Mouse (Mus musculus): ENCODE results near the gene Cel. TPM values are rescaled to one million over a fixed set of nuclear protein-coding genes. Genes with fewer than 3 reads are reported as not detected.

Cel gene
- polyA plus RNA-seq, 1 experiment from 2014 or later = not detected

DNA sequence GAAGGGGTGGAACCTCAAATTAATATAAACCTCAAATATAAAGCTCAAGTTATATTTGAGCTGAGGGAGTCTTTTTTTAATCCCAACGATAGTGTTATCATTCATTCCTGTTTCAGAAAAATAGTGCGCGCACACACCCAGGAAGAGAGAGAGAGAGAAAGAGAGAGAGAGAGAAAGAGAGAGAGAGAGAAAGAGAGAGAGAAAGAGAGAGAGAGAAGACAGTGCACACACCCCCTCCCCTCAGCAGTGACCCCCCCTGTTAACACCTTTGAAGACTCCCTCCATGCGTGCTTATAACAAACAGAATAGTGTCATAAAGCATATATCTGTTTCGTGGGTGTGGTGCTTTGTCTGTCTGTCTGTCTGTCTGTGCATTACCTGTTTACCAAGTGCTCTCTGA is 40.3 kb upstream of the Cel start:
- Histone ChIP-seq H3K4me2 (replicated peaks) (no peak overlapping the region), H3K4me3 (replicated peaks; ENCODE audit: low read length) (no peak overlapping the region), H3K9ac (no peak overlapping the region), H3K4me1 (replicated peaks; ENCODE audit: control insufficient read depth, insufficient read depth, low read length) (no peaks in the 10 kb centered on the region), H3K27ac (no peak overlapping the region), H3K27me3 (ENCODE audit: control insufficient read depth, insufficient read depth, low read length) (no peaks in the 10 kb centered on the region), H3K36me3 (replicated peaks; ENCODE audit: control insufficient read depth, insufficient read depth) (no peaks in the 10 kb centered on the region), H3K9me3 (ENCODE audit: control insufficient read depth, low read length) (no peaks in the 10 kb centered on the region)
- 95% methylated on average over 5 of the region's 5 CpGs for WGBS
- no peak for DNase-seq (ENCODE audit: low spot score)
- no peak for ATAC-seq (ENCODE audit: low FRiP score)

GRCm38 (mm10) chr2:28601720-28602590 is 38.8 kb upstream of the Cel start:
- DNase-seq (ENCODE audit: low spot score) = no peak
- ATAC-seq (ENCODE audit: low FRiP score) = no peak
- no peaks in the 10 kb centered on the region for H3K4me1 ChIP-seq (replicated peaks; ENCODE audit: control insufficient read depth, insufficient read depth, low read length)
- H3K9ac ChIP-seq = no peak overlapping the region
- 60% methylated on average over 12 of the region's 12 CpGs for WGBS
- H3K27me3 ChIP-seq (ENCODE audit: control insufficient read depth, insufficient read depth, low read length) = no peaks in the 10 kb centered on the region
- H3K27ac ChIP-seq = no peak overlapping the region
- no peaks in the 10 kb centered on the region for H3K9me3 ChIP-seq (ENCODE audit: control insufficient read depth, low read length)
- no peaks in the 10 kb centered on the region for H3K36me3 ChIP-seq (replicated peaks; ENCODE audit: control insufficient read depth, insufficient read depth)
- no peak overlapping the region for H3K4me2 ChIP-seq (replicated peaks)
- no peak overlapping the region for H3K4me3 ChIP-seq (replicated peaks; ENCODE audit: low read length)

- no peaks in the 10 kb centered on the region for H3K9me3 ChIP-seq (ENCODE audit: control insufficient read depth, low read length)
- ATAC-seq (ENCODE audit: low FRiP score) (no peak), DNase-seq (ENCODE audit: low spot score) (no peak)
- no peaks in the 10 kb centered on the region for H3K4me1 ChIP-seq (replicated peaks; ENCODE audit: control insufficient read depth, insufficient read depth, low read length)
- no peak overlapping the region for H3K4me3 ChIP-seq (replicated peaks; ENCODE audit: low read length)
- WGBS = 77% methylated on average over 6 of the region's 6 CpGs
- H3K36me3 ChIP-seq (replicated peaks; ENCODE audit: control insufficient read depth, insufficient read depth) = no peaks in the 10 kb centered on the region
- no peak overlapping the region for H3K9ac ChIP-seq
- H3K27ac ChIP-seq = no peak overlapping the region
- no peaks in the 10 kb centered on the region for H3K27me3 ChIP-seq (ENCODE audit: control insufficient read depth, insufficient read depth, low read length)
- no peak overlapping the region for H3K4me2 ChIP-seq (replicated peaks)
These were observed 36.3 kb upstream of the Cel start for GRCm38 (mm10) chr2:28599569-28599900.

- no peaks in the 10 kb centered on the region for H3K4me1 ChIP-seq (replicated peaks; ENCODE audit: control insufficient read depth, insufficient read depth, low read length)
- WGBS = 75% methylated on average over 12 of the region's 12 CpGs
These were observed 35.7 kb upstream of the Cel start for GRCm38 (mm10) chr2:28598692-28599568.

GRCm38 (mm10) chr2:28597733-28598547 is 34.7 kb upstream of the Cel start:
- Histone ChIP-seq H3K9me3 (ENCODE audit: control insufficient read depth, low read length) (no peaks in the 10 kb centered on the region), H3K4me1 (replicated peaks; ENCODE audit: control insufficient read depth, insufficient read depth, low read length) (no peaks in the 10 kb centered on the region), H3K27me3 (ENCODE audit: control insufficient read depth, insufficient read depth, low read length) (no peaks in the 10 kb centered on the region), H3K9ac (no peak overlapping the region), H3K27ac (no peak overlapping the region), H3K4me2 (replicated peaks) (no peak overlapping the region), H3K4me3 (replicated peaks; ENCODE audit: low read length) (no peak overlapping the region), H3K36me3 (replicated peaks; ENCODE audit: control insufficient read depth, insufficient read depth) (no peaks in the 10 kb centered on the region)
- ATAC-seq (ENCODE audit: low FRiP score) = no peak
- WGBS = 72% methylated on average over 7 of the region's 7 CpGs
- no peak for DNase-seq (ENCODE audit: low spot score)

More at GRCm38 (mm10) chr2:28598692-28599568, 35.7 kb upstream of the Cel start:
- Histone ChIP-seq H3K27me3 (ENCODE audit: control insufficient read depth, insufficient read depth, low read length) (no peaks in the 10 kb centered on the region), H3K9ac (no peak overlapping the region), H3K27ac (no peak overlapping the region), H3K4me3 (replicated peaks; ENCODE audit: low read length) (no peak overlapping the region), H3K9me3 (ENCODE audit: control insufficient read depth, low read length) (no peaks in the 10 kb centered on the region), H3K36me3 (replicated peaks; ENCODE audit: control insufficient read depth, insufficient read depth) (no peaks in the 10 kb centered on the region), H3K4me2 (replicated peaks) (no peak overlapping the region)
- DNase-seq (ENCODE audit: low spot score) = no peak
- ATAC-seq (ENCODE audit: low FRiP score) = no peak

GRCm38 (mm10) chr2:28596998-28597397 is 33.8 kb upstream of the Cel start:
- H3K4me2 ChIP-seq (replicated peaks) = no peak overlapping the region
- no peaks in the 10 kb centered on the region for H3K36me3 ChIP-seq (replicated peaks; ENCODE audit: control insufficient read depth, insufficient read depth)
- no peak for DNase-seq (ENCODE audit: low spot score)
- H3K27me3 ChIP-seq (ENCODE audit: control insufficient read depth, insufficient read depth, low read length) = no peaks in the 10 kb centered on the region
- no peaks in the 10 kb centered on the region for H3K4me1 ChIP-seq (replicated peaks; ENCODE audit: control insufficient read depth, insufficient read depth, low read length)
- no peaks in the 10 kb centered on the region for H3K9me3 ChIP-seq (ENCODE audit: control insufficient read depth, low read length)
- H3K9ac ChIP-seq = no peak overlapping the region
- no peak overlapping the region for H3K4me3 ChIP-seq (replicated peaks; ENCODE audit: low read length)
- 87% methylated on average over 7 of the region's 7 CpGs for WGBS
- ATAC-seq (ENCODE audit: low FRiP score) = no peak
- H3K27ac ChIP-seq = no peak overlapping the region

GRCm38 (mm10) chr2:28596021-28596420 is 32.8 kb upstream of the Cel start:
- Histone ChIP-seq H3K4me1 (replicated peaks; ENCODE audit: control insufficient read depth, insufficient read depth, low read length) (no peaks in the 10 kb centered on the region), H3K9ac (no peak overlapping the region), H3K9me3 (ENCODE audit: control insufficient read depth, low read length) (no peaks in the 10 kb centered on the region), H3K27ac (no peak overlapping the region), H3K4me3 (replicated peaks; ENCODE audit: low read length) (no peak overlapping the region), H3K36me3 (replicated peaks; ENCODE audit: control insufficient read depth, insufficient read depth) (no peaks in the 10 kb centered on the region), H3K27me3 (ENCODE audit: control insufficient read depth, insufficient read depth, low read length) (no peaks in the 10 kb centered on the region), H3K4me2 (replicated peaks) (no peak overlapping the region)
- ATAC-seq (ENCODE audit: low FRiP score) (no peak), DNase-seq (ENCODE audit: low spot score) (no peak)
- 79% methylated on average over 7 of the region's 7 CpGs for WGBS

GRCm38 (mm10) chr2:28592809-28593208 is 29.6 kb upstream of the Cel start:
- Histone ChIP-seq H3K4me2 (replicated peaks) (no peak overlapping the region), H3K4me1 (replicated peaks; ENCODE audit: control insufficient read depth, insufficient read depth, low read length) (no peaks in the 10 kb centered on the region), H3K9ac (no peak overlapping the region), H3K4me3 (replicated peaks; ENCODE audit: low read length) (no peak overlapping the region), H3K27ac (no peak overlapping the region), H3K36me3 (replicated peaks; ENCODE audit: control insufficient read depth, insufficient read depth) (no peaks in the 10 kb centered on the region), H3K27me3 (ENCODE audit: control insufficient read depth, insufficient read depth, low read length) (no peaks in the 10 kb centered on the region), H3K9me3 (ENCODE audit: control insufficient read depth, low read length) (no peaks in the 10 kb centered on the region)
- 9% methylated on average over 15 of the region's 15 CpGs for WGBS
- ATAC-seq (ENCODE audit: low FRiP score) = no peak
- DNase-seq (ENCODE audit: low spot score) = peak; percentile 54

- no peaks in the 10 kb centered on the region for H3K9me3 ChIP-seq (ENCODE audit: control insufficient read depth, low read length)
- no peak overlapping the region for H3K4me3 ChIP-seq (replicated peaks; ENCODE audit: low read length)
- DNase-seq (ENCODE audit: low spot score) (no peak), ATAC-seq (ENCODE audit: low FRiP score) (no peak)
- H3K36me3 ChIP-seq (replicated peaks; ENCODE audit: control insufficient read depth, insufficient read depth) = no peaks in the 10 kb centered on the region
- no peak overlapping the region for H3K27ac ChIP-seq
- 81% methylated on average over 2 of the region's 2 CpGs for WGBS
- no peak overlapping the region for H3K4me2 ChIP-seq (replicated peaks)
- H3K4me1 ChIP-seq (replicated peaks; ENCODE audit: control insufficient read depth, insufficient read depth, low read length) = no peaks in the 10 kb centered on the region
- H3K9ac ChIP-seq = no peak overlapping the region
- H3K27me3 ChIP-seq (ENCODE audit: control insufficient read depth, insufficient read depth, low read length) = no peaks in the 10 kb centered on the region
These were observed 28.3 kb upstream of the Cel start for GRCm38 (mm10) chr2:28591479-28591878.
